8 mouse cellular contexts compared by ENCODE assay signal in genomic region chr5:134688086-134688717, GRCm38 (mm10). TPM values are rescaled to one million over a fixed set of nuclear protein-coding genes. Genes with fewer than 3 reads are reported as not detected.
DNase-seq lines count a peak whose midpoint lies in the region; ATAC-seq and TF ChIP-seq lines count a peak whose summit lies in the region.

Limk1 (minus strand) TSS chr5:134688598.

- H3K4me2 ChIP-seq in forebrain, postnatal 0 days (ENCODE audit: low read depth) = peak within 1 kb of the TSS; percentile 90
- H3K4me2 ChIP-seq in neural tube, embryonic 15.5 days = peak within 1 kb of the TSS; percentile 78

- peak within 1 kb of the TSS; percentile 91 for H3K9ac ChIP-seq in forebrain, postnatal 0 days
- peak within 1 kb of the TSS; percentile 94 for H3K9ac ChIP-seq in neural tube, embryonic 15.5 days (replicated peaks)

- intact Hi-C loops in left cerebral cortex, postnatal 25 days (cut with DNase I) = loop anchor here (1.0 kb wide), 1 partner anchor 50 kb away; no protein-coding TSS in a partner anchor

- no peaks in the 10 kb centered on the region for H3K9me3 ChIP-seq in forebrain, postnatal 0 days (ENCODE audit: low read length)
- H3K9me3 ChIP-seq in neural tube, embryonic 15.5 days (replicated peaks) = no peaks in the 10 kb centered on the region

- DNase-seq in left cerebral cortex, adult 18-20 months (ENCODE audit: low spot score in 2 of 2) = no peak
- DNase-seq in left cerebral cortex, adult 11 months (ENCODE audit: low spot score) = no peak
- no peak for DNase-seq in adrenal gland, postnatal 25 days
- no peak for DNase-seq in forebrain, postnatal 0 days
- DNase-seq in left cerebral cortex, postnatal 25 days (ENCODE audit: low spot score in 2 of 2) = no peak
- DNase-seq in right cerebral cortex, postnatal 4 days = no peak
- no peak for DNase-seq in right cerebral cortex, adult 2 months (ENCODE audit: low spot score in 2 of 2)

- H3K36me3 ChIP-seq in forebrain, postnatal 0 days (ENCODE audit: insufficient read depth) = peaks cover 23% of the 10 kb centered on the region; the same call in 1 of the 2 replicates
- H3K36me3 ChIP-seq in neural tube, embryonic 15.5 days = peaks cover 32% of the 10 kb centered on the region

- WGBS in forebrain, postnatal 0 days = 2% methylated on average over 54 of the region's 69 CpGs
- under 1% methylated on average over 54 of the region's 69 CpGs for WGBS in neural tube, embryonic 15.5 days

- peak within 1 kb of the TSS; percentile 86 for H3K27ac ChIP-seq in forebrain, postnatal 0 days (ENCODE audit: low read depth, low read length)
- peak within 1 kb of the TSS; percentile 89 for H3K27ac ChIP-seq in neural tube, embryonic 15.5 days (replicated peaks)

- ATAC-seq in forebrain, postnatal 0 days = peak; percentile 5; the same call in 1 of the 2 replicates
- ATAC-seq in neural tube, embryonic 15.5 days (ENCODE audit: low FRiP score) = peak; percentile 29

- H3K4me1 ChIP-seq in forebrain, postnatal 0 days (ENCODE audit: insufficient read depth) = no peaks in the 10 kb centered on the region
- H3K4me1 ChIP-seq in neural tube, embryonic 15.5 days = peaks cover 31% of the 10 kb centered on the region

- H3K27me3 ChIP-seq in forebrain, postnatal 0 days (ENCODE audit: insufficient read depth, low read length) = no peaks in the 10 kb centered on the region
- no peaks in the 10 kb centered on the region for H3K27me3 ChIP-seq in neural tube, embryonic 15.5 days (replicated peaks)

- TF ChIP-seq CTCF in forebrain, postnatal 0 days (IDR thresholded peaks at IDR 0.05; ENCODE audit: low read depth) = no peak

- peak within 1 kb of the TSS; percentile 90 for H3K4me3 ChIP-seq in forebrain, postnatal 0 days (ENCODE audit: low read depth, low read length)
- peak within 1 kb of the TSS; percentile 96 for H3K4me3 ChIP-seq in neural tube, embryonic 15.5 days (replicated peaks)

RNA-seq across cellular contexts. Expression of gene Limk1, which starts in this region (rescaled TPM):
- 10 to 100 TPM; 59.8 to 63.7 TPM for total RNA-seq in left cerebral cortex, adult 18-20 months (2021)
- total RNA-seq in adrenal gland, postnatal 25 days (2021) = 21.7 and 23.6 TPM in 2 replicates
- 41.3 and 44.5 TPM in 2 replicates for total RNA-seq in forebrain, postnatal 0 days (2014; rRNA removed)
- 9.3 and 11.4 TPM in 2 replicates for polyA plus RNA-seq in forebrain, postnatal 0 days (2015; fragmentation: Nextera tagmentation; extraction: Ambion mirVana)
- 10 to 100 TPM; 58.7 to 60.1 TPM for total RNA-seq in left cerebral cortex, postnatal 25 days (2021)
- polyA plus RNA-seq in neural tube, embryonic 15.5 days (2015; fragmentation: Nextera tagmentation; extraction: Ambion mirVana) = 22.7 and 27.1 TPM in 2 replicates
